Mouse (Mus musculus) heart, embryonic 14.5 days (tissue): ENCODE measurements around the gene Sema3e. TPM values are rescaled to one million over a fixed set of nuclear protein-coding genes. Genes with fewer than 3 reads are reported as not detected.

Source experiments
- ATAC-seq: fragments of 200-750 bp; cut with Nextera tagmentation; 2 replicates; pipeline ENCODE4 v1.8.0; 2017; ENCODE audit warnings: low read depth, moderate TSS enrichment; ENCODE audit not compliant: insufficient number of reproducible peaks, insufficient read depth, low FRiP score
- H3K27ac ChIP-seq, 2 experiments: fragments of 200-500 bp in 1 of 2; fragments of 300-500 bp in 1 of 2; sonication (generic) in 1 of 2; replicated peaks in 1 of 2; 2 replicates each; pipeline ENCODE4 v1.5.1; 2012 to 2014; ENCODE audit warnings: low read depth in 2 of 2, low read length in 2 of 2, control low read depth in 1 of 2, mild to moderate bottlenecking in 1 of 2, mixed read lengths in 1 of 2; ENCODE audit not compliant: control insufficient read depth in 1 of 2, insufficient read depth in 1 of 2
- H3K27me3 ChIP-seq: fragments of 300-500 bp; sonication (generic); 2 replicates; pipeline ENCODE4 v1.6.1; 2014; ENCODE audit warnings: mild to moderate bottlenecking, low read length, control low read depth; ENCODE audit not compliant: control insufficient read depth, insufficient read depth
- H3K36me3 ChIP-seq: fragments of 300-500 bp; sonication (generic); 2 replicates; pipeline ENCODE4 v1.6.1; 2014; ENCODE audit warnings: mild to moderate bottlenecking, control low read depth, low read length, mixed read lengths; ENCODE audit not compliant: control insufficient read depth, insufficient read depth
- H3K4me1 ChIP-seq, 2 experiments: fragments of 200-500 bp in 1 of 2; fragments of 300-500 bp in 1 of 2; sonication (generic) in 1 of 2; 2 replicates each; pipeline ENCODE4 v1.6.1; 2012 to 2014; ENCODE audit warnings: low read length in 2 of 2, control low read depth in 1 of 2, mixed read lengths in 1 of 2; ENCODE audit not compliant: control insufficient read depth in 2 of 2, insufficient read depth in 2 of 2
- H3K4me2 ChIP-seq: fragments of 300-500 bp; sonication (generic); 2 replicates; pipeline ENCODE4 v1.6.1; 2014; ENCODE audit warnings: mild to moderate bottlenecking, low read length
- H3K4me3 ChIP-seq, 2 experiments: fragments of 200-500 bp in 1 of 2; fragments of 300-500 bp in 1 of 2; sonication (generic) in 1 of 2; 2 replicates each; pipeline ENCODE4 v1.5.1; 2012 to 2014; ENCODE audit warnings: low read length in 2 of 2, mild to moderate bottlenecking in 2 of 2, control low read depth in 1 of 2, low read depth in 1 of 2, moderate library complexity in 1 of 2; ENCODE audit not compliant: control insufficient read depth in 1 of 2, insufficient read depth in 1 of 2
- H3K9ac ChIP-seq: fragments of 300-500 bp; sonication (generic); 2 replicates; pipeline ENCODE4 v1.6.1; 2014; ENCODE audit warnings: mild to moderate bottlenecking, low read length
- H3K9me3 ChIP-seq: fragments of 300-500 bp; sonication (generic); 2 replicates; pipeline ENCODE4 v1.6.1; 2016; ENCODE audit warnings: low read length, control low read depth; ENCODE audit not compliant: control insufficient read depth
- WGBS: fragments of 180-500 bp; shearing (Covaris S2); extraction: QIAGEN DNeasy Blood & Tissue Kit; methylation state at CpG from one replicate; pipeline ENCODE4 v1.1.7; 2014; 5-methylcytosine and 5-hydroxymethylcytosine counted together
- polyA plus RNA-seq: library from polyadenylated mRNA; unstranded; fragments of >200 nt; fragmentation: Nextera tagmentation; extraction: Ambion mirVana; gene quantifications from 2 replicates; pipeline ENCODE4 v1.2.1, GENCODE M21; 2014

Sema3e gene
- polyA plus RNA-seq, 1 experiment from 2014 or later, result 0.47 TPM

DNA sequence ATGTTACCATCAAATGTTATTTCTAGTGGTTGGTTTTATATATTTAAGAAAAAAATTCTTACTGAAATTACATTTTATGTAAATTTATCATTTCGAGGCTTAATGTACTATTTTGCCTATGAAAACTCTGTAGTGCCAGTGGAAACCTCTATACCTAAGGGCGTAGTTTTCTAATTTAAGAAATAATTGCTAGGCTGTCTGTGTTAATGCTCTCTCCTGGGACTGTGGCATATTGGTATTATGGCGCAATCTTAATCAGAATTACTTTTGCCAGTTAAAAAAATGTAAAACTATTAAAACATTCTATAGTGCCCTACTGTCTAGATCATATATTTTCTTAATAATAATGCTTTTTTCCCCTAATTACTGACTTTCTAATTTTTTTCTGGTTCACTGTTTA is 138.2 kb downstream of the Sema3e start:
- ATAC-seq, result no peak
- Histone ChIP-seq H3K4me1 (no peaks in the 10 kb centered on the region), H3K27me3 (no peaks in the 10 kb centered on the region), H3K36me3 (no peaks in the 10 kb centered on the region), H3K9me3 (no peaks in the 10 kb centered on the region), H3K9ac (no peak overlapping the region), H3K4me2 (no peak overlapping the region), H3K4me3 (no peak overlapping the region), H3K27ac (no peak overlapping the region)
- WGBS, result 78% methylated on average over 3 of the region's 3 CpGs

DNA sequence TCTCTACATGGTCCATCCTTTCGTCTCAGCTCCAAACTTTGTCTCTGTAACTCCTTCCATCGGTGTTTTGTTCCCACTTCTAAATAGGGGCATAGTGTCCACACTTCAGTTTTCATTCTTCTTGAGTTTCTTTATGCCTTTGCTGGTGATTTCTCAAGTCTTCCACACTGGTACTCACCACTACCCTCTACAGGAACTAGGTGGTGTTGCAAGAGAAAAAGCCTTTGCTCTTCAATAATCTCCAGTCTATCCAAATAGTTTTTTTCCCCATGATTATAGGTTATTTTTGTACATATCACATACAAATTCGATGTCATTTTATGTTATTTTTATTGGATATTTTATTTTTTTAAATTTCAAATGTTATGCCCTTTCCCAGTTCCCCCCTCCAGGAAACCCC is 142.7 kb downstream of the Sema3e start:
- no peak overlapping the region for H3K4me3 ChIP-seq
- 56% methylated on average over 3 of the region's 3 CpGs for WGBS
- H3K4me2 ChIP-seq, result no peak overlapping the region
- no peak overlapping the region for H3K9ac ChIP-seq
- H3K4me1 ChIP-seq, result no peaks in the 10 kb centered on the region
- H3K36me3 ChIP-seq, result no peaks in the 10 kb centered on the region
- H3K9me3 ChIP-seq, result no peaks in the 10 kb centered on the region
- no peaks in the 10 kb centered on the region for H3K27me3 ChIP-seq
- ATAC-seq, result no peak
- no peak overlapping the region for H3K27ac ChIP-seq

DNA sequence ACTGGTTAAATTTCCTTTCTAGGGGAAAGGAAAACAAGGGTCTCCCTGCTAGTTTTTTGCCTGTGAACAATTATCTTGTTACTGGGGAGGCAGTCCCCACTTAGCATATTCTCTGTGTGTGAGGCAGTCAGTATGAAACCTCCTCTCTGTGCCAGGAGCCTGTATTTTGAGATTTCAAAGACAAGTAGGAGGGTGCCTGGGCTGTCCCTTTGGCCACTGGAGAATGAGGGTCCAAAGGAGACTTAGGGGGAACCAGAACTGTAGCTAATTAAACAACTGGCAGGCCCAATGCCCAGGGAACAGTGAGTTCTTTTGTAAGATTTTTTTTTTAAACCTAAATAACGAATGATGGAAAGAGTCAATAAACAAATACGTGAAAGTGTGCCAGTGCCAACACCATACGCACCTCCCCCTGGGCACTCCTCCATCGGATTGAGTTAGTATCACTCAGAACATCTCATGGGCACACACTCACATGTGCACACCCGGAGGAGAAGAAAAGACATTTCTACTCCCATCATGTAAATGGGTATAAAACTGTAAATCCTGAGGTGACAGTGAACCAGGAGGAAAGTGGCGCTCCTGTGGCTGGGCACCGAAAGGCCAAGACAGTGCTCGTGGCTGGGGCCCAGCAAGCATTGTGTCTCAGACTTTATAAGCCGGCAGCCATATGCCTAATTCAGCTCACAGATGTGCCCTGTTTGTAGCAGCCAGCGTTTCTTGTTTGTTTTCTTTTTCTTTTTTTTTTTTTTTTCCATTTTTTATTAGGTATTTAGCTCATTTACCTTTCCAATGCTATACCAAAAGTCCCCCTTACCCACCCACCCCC is 148.5 kb downstream of the Sema3e start:
- Histone ChIP-seq H3K27ac (no peak overlapping the region), H3K4me1 (no peaks in the 10 kb centered on the region), H3K4me3 (no peak overlapping the region), H3K9me3 (no peaks in the 10 kb centered on the region), H3K36me3 (no peaks in the 10 kb centered on the region), H3K27me3 (no peaks in the 10 kb centered on the region), H3K9ac (no peak overlapping the region), H3K4me2 (no peak overlapping the region)
- no peak for ATAC-seq
- WGBS, result 91% methylated on average over 10 of the region's 10 CpGs

DNA sequence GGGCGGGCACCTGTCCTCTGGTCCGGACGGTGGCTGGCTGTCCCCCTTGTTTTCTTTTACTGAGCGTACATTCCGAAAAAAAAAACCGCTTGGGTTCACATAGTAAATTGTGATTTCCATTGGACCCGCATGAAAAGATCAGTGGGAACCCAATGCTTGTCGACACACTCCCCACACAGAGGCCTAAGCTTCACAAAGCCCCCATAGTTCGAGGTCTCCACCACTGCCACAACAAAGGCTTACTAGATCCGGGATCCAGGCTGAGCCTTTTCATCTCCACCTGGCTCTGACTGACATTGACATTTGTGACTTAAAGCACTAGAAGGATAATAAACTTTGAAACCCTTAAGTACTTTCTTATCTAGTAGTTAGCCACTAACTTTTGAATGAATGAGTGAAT is 155.5 kb downstream of the Sema3e start:
- H3K27ac ChIP-seq, result no peak overlapping the region
- H3K4me3 ChIP-seq, result no peak overlapping the region
- no peaks in the 10 kb centered on the region for H3K36me3 ChIP-seq
- H3K9me3 ChIP-seq, result no peaks in the 10 kb centered on the region
- no peaks in the 10 kb centered on the region for H3K27me3 ChIP-seq
- WGBS, result 82% methylated on average over 10 of the region's 10 CpGs
- no peak for ATAC-seq
- H3K9ac ChIP-seq, result no peak overlapping the region
- H3K4me1 ChIP-seq, result no peaks in the 10 kb centered on the region
- H3K4me2 ChIP-seq, result no peak overlapping the region

DNA sequence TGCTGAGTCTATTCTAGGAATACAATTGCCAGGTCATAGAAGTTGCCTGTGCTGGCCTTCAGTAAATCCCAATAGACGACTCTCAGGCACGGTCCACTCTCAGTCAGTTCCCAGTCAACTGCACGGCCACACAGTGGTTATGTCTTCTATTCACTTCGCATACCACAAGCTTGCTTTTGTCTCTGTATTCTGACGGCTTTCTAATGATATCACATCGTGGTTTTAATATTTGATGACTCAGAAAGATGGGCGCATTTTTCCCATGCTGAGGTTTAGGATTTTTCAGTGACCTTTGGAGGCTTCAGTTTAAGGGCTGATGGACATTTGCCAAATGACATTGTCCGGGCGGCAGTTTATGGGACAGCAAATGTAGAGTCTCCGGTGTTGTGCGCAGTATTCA is 157.1 kb downstream of the Sema3e start:
- WGBS, result 83% methylated on average over 11 of the region's 11 CpGs
- Histone ChIP-seq H3K9ac (no peak overlapping the region), H3K36me3 (no peaks in the 10 kb centered on the region), H3K27me3 (no peaks in the 10 kb centered on the region), H3K4me3 (no peak overlapping the region), H3K4me1 (no peaks in the 10 kb centered on the region), H3K4me2 (no peak overlapping the region), H3K27ac (no peak overlapping the region), H3K9me3 (no peaks in the 10 kb centered on the region)
- no peak for ATAC-seq

DNA sequence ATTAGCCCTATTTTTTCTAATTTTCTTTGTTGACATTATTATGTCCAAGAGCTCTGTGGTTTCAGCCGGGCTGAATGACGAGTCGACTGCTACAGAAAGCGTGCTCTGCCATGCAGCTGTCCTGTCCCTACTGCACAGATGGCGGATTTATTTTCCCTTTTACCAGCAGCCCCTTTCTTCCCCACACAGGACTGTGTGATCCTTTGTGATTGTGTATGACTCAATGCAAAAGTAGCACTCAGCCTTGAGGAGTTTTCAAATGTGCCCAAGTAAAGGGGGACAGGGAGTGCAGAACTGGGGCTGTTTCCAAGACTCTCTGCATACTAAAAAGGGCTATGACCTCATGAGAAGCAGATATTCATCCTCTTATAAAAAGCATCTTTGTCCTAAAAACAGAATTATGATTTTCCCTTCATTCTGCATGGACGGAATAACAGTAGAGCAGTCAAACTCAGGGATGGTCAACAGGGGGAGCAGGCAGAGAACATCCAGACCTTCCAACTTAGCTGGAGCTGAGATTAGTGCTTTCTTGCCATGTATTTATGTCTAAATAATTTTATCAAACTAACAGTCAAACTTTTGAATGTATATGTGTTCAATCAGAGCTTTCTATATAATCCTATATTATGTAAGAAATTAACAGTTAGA is 170.2 kb downstream of the Sema3e start:
- 80% methylated on average over 6 of the region's 6 CpGs for WGBS
- Histone ChIP-seq H3K27ac (no peak overlapping the region), H3K4me2 (no peak overlapping the region), H3K4me1 (no peaks in the 10 kb centered on the region), H3K36me3 (no peaks in the 10 kb centered on the region), H3K9me3 (no peaks in the 10 kb centered on the region), H3K9ac (no peak overlapping the region), H3K27me3 (no peaks in the 10 kb centered on the region), H3K4me3 (no peak overlapping the region)
- ATAC-seq, result no peak

DNA sequence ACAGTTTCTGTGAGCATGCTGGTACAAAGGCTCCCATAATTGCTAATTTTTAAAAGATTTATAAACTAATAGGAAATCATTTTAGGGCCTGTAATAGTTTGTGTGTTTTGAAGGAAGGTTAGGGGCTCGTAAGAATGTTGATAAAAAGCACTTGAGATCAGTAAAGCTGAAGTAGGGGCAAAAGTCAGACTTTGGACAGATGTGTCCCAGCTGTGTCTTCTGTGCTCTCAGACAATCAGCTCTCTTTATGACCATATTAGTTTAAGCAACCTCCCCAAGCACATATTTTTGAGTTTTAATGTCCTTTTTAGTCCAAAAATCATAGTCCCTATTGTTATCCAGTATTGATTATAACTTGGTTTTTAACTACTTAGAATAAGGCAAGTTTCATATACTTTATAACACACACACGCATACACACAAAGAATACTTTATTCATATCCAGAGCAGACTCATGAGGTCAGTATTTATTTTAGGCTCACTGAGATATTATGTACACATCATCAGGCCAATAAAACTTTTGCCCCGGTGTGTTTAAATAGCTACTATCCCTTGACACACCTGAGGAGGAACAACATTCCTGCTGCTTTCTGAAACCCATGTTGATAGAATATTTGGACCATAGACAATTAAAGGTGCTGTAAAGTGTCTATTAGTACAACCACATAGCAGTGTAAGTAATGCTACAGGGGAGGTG is 173.4 kb downstream of the Sema3e start:
- no peaks in the 10 kb centered on the region for H3K9me3 ChIP-seq
- H3K4me3 ChIP-seq, result no peak overlapping the region
- H3K27me3 ChIP-seq, result no peaks in the 10 kb centered on the region
- H3K4me2 ChIP-seq, result no peak overlapping the region
- H3K9ac ChIP-seq, result no peak overlapping the region
- H3K27ac ChIP-seq, result no peak overlapping the region
- no peaks in the 10 kb centered on the region for H3K36me3 ChIP-seq
- H3K4me1 ChIP-seq, result no peaks in the 10 kb centered on the region
- ATAC-seq, result no peak
- WGBS, result 55% methylated on average over 3 of the region's 3 CpGs
